Mouse (Mus musculus): ENCODE measurements around the gene H2-Aa. TPM values are rescaled to one million over a fixed set of nuclear protein-coding genes. Genes with fewer than 3 reads are reported as not detected.
A peak's percentile ranks its signal among the peaks of the same experiment; 100 is the strongest.

H2-Aa gene
- total and polyA plus RNA-seq, 2 experiments from 2014 or later = 1.7 TPM; not detected in 1

DNA sequence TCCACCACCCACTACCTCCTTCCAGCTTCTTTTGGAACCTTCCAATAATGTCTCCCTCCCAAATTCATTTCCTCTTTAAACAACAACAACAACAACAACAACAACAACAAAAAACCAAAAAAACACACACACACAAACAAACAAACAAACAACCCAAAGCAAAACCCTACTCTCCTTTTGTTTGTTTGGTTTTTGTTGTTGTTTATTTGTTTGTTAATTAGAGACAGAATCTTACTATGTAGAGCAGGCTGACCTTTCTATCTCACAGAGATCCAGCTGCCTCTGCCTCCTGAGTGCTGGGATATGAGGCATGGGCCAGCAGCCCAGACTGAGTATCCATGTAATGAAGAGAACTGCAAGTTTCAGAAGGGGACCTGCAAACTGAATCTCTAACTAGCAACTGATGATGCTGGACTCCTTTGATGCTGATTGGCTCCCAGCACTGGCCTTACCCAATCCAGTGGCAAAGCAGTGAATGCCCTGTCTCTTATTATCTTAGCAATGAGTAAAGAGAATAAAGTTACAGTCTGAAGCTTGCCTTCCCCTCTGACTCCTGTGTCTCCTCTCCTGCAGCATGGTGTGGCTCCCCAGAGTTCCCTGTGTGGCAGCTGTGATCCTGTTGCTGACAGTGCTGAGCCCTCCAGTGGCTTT lies 17.9 kb upstream of the H2-Aa start, which contains the start of gene H2-Eb1:
Gene H2-Eb1, plus strand, starts transcription at position 488 of the 651 bp plus-strand sequence.
- no peak for TF ChIP-seq CTCF (IDR thresholded peaks at IDR 0.05; ENCODE audit: low read depth)
- TF ChIP-seq EP300 (IDR thresholded peaks at IDR 0.05; ENCODE audit: low read depth) = no peak
- peak; percentile 67 for ATAC-seq (ENCODE audit: insufficient read depth, low read depth)
- Histone ChIP-seq H3K27me3 (ENCODE audit: control insufficient read depth, insufficient read depth, low read length) (no peaks in the 10 kb centered on the region), H3K9me3 (replicated peaks; ENCODE audit: control insufficient read depth, low read length) (no peaks in the 10 kb centered on the region), H3K36me3 (replicated peaks; ENCODE audit: control insufficient read depth, insufficient read depth, low read length) (no peaks in the 10 kb centered on the region), H3K4me3 (ENCODE audit: low read depth, low read length) (no peak within 1 kb of the TSS), H3K9ac (replicated peaks; ENCODE audit: low read depth, low read length) (no peak within 1 kb of the TSS), H3K4me2 (ENCODE audit: low read depth, low read length) (no peak within 1 kb of the TSS), H3K27ac (ENCODE audit: low read depth) (no peak within 1 kb of the TSS), H3K4me1 (ENCODE audit: control insufficient read depth, insufficient read depth) (0 out of 2 replicates have a peak, but pooled peaks cover 6% of the 10 kb centered on the region)
- DNase-seq (ENCODE audit: low spot score) = peak; percentile 78

DNA sequence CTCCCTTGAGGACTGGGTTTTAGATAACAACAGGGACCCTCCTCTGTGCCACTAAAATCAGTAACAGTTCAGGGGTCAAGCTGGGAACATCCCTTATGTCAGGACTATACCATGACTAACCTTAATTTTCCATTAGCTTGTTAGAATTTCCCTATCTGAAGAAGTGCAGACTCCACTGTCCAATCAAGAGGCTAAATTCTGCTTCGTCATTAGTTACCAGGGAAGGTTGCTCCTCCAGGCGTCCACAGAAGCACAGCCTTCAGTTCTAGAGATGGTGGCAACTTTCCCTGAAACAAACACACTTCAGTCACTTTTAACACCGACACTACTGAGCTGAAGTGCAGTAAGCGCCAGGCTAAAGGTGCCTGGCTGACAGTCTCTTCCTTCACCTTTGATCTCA lies 17.1 kb upstream of the H2-Aa start:
- DNase-seq (ENCODE audit: low spot score) = peak; percentile 63
- H3K9me3 ChIP-seq (replicated peaks; ENCODE audit: control insufficient read depth, low read length) = no peaks in the 10 kb centered on the region
- H3K36me3 ChIP-seq (replicated peaks; ENCODE audit: control insufficient read depth, insufficient read depth, low read length) = no peaks in the 10 kb centered on the region
- TF ChIP-seq EP300 (IDR thresholded peaks at IDR 0.05; ENCODE audit: low read depth) (no peak), CTCF (IDR thresholded peaks at IDR 0.05; ENCODE audit: low read depth) (no peak)
- no peak overlapping the region for H3K9ac ChIP-seq (replicated peaks; ENCODE audit: low read depth, low read length)
- H3K27me3 ChIP-seq (ENCODE audit: control insufficient read depth, insufficient read depth, low read length) = no peaks in the 10 kb centered on the region
- H3K4me3 ChIP-seq (ENCODE audit: low read depth, low read length) = no peak overlapping the region
- H3K4me2 ChIP-seq (ENCODE audit: low read depth, low read length) = no peak overlapping the region
- H3K4me1 ChIP-seq (ENCODE audit: control insufficient read depth, insufficient read depth) = 0 out of 2 replicates have a peak, but pooled peaks cover 6% of the 10 kb centered on the region
- 14% methylated on average over 4 of the region's 4 CpGs for WGBS
- ATAC-seq (ENCODE audit: insufficient read depth, low read depth) = peak; percentile 60; the same call in 1 of the 2 replicates
- H3K27ac ChIP-seq (ENCODE audit: low read depth) = no peak overlapping the region

DNA sequence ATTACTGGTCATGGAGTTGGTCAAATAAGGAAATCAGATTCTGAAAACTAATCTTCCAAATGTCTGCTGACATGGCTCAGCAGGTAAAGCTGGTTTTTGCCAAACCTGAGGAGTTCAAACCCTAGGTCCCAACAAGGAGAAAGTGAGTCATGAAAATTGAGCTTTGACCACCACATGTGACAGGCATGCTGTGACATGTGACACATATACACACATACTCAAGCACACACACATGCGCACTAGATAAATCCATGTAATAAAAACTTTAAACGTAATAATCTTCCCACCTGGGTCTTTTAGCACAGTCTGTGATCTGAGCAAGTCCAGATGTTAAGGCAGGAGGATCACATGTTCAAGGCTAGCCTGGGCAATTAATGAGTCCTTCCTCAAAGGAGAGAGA lies 16.2 kb upstream of the H2-Aa start:
- Histone ChIP-seq H3K27ac (ENCODE audit: low read depth) (no peak overlapping the region), H3K4me3 (ENCODE audit: low read depth, low read length) (no peak overlapping the region), H3K4me1 (ENCODE audit: control insufficient read depth, insufficient read depth) (no peaks in the 10 kb centered on the region), H3K36me3 (replicated peaks; ENCODE audit: control insufficient read depth, insufficient read depth, low read length) (no peaks in the 10 kb centered on the region), H3K9ac (replicated peaks; ENCODE audit: low read depth, low read length) (no peak overlapping the region), H3K9me3 (replicated peaks; ENCODE audit: control insufficient read depth, low read length) (no peaks in the 10 kb centered on the region), H3K4me2 (ENCODE audit: low read depth, low read length) (no peak overlapping the region), H3K27me3 (ENCODE audit: control insufficient read depth, insufficient read depth, low read length) (no peaks in the 10 kb centered on the region)
- DNase-seq (ENCODE audit: low spot score) (no peak), ATAC-seq (ENCODE audit: insufficient read depth, low read depth) (no peak)
- WGBS = 80% methylated on average over 2 of the region's 2 CpGs
- TF ChIP-seq CTCF (IDR thresholded peaks at IDR 0.05; ENCODE audit: low read depth) = no peak
- no peak for TF ChIP-seq EP300 (IDR thresholded peaks at IDR 0.05; ENCODE audit: low read depth)

DNA sequence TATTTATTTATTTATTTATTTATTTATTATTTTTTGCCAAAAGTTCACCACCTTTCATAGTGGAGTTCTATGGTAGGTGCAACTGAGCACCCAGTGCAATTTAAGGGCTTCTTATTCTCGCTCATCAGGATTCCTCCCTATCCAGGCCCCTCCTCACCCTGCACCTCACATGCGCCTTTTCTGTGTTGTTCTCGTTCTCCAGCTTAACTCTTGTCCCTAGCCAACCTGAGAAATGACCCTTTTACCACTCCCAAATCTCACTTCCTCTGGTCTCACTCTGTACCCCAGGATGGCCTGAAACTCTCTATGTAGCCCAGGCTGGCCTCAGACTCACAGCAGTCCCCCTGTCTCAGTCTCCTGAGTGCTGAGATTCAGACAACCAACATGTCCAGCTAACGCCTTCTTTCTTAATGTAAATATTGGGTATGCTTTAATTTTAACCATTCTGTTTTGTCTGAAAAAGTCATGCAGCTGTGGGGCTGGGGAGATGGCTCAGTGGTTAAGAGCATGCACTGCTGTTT lies 14.1 kb upstream of the H2-Aa start:
- no peak for TF ChIP-seq EP300 (IDR thresholded peaks at IDR 0.05; ENCODE audit: low read depth)
- TF ChIP-seq CTCF (IDR thresholded peaks at IDR 0.05; ENCODE audit: low read depth) = no peak
- Histone ChIP-seq H3K9me3 (replicated peaks; ENCODE audit: control insufficient read depth, low read length) (no peaks in the 10 kb centered on the region), H3K36me3 (replicated peaks; ENCODE audit: control insufficient read depth, insufficient read depth, low read length) (no peaks in the 10 kb centered on the region), H3K4me1 (ENCODE audit: control insufficient read depth, insufficient read depth) (no peaks in the 10 kb centered on the region), H3K27ac (ENCODE audit: low read depth) (no peak overlapping the region), H3K9ac (replicated peaks; ENCODE audit: low read depth, low read length) (no peak overlapping the region), H3K27me3 (ENCODE audit: control insufficient read depth, insufficient read depth, low read length) (peaks cover 9% of the 10 kb centered on the region; the same call in 1 of the 2 replicates), H3K4me3 (ENCODE audit: low read depth, low read length) (no peak overlapping the region), H3K4me2 (ENCODE audit: low read depth, low read length) (no peak overlapping the region)
- DNase-seq (ENCODE audit: low spot score) = no peak
- 88% methylated on average over 4 of the region's 4 CpGs for WGBS
- ATAC-seq (ENCODE audit: insufficient read depth, low read depth) = no peak

DNA sequence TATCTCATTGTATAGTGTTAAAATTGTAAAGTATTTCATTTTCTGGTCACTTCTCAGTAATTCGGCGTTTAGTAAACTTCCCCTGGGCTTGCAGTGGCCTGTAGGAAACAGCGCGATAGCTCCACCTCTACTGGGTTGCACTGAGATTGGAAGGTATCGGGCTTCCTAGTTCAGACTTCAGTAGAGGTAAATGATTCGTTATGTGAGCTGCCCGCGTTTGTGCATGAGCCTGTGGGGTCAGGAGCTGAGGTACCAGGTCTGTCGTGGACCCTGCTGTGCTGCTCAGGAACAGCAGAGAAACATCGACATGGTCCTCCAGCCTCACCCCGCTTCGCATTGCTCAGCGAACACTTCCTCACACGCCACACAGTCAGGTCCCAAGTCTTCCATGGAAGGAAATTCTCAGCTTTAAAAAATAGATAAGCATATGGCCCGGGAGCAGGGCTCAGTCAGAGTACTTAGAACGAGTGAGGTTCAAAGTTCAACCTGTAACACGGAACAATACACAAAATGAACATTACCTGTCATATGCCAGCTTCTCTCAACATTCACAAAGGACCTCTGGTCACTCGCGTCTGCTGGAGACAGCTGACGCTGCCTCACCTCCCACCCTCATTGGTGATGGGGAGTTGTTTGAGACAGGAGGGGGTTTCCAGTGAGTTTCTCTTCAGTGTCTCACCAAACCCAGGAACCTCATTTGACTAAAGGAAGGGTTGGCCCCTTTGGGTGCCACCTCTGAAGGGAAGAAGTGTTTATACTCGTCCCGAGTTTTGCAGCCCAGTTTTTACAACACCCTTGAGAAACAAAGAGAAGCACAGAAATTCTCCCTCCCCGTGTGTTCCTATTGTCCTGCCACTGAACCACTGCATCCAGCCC lies 13.3 kb upstream of the H2-Aa start:
- TF ChIP-seq CTCF (IDR thresholded peaks at IDR 0.05; ENCODE audit: low read depth) = no peak
- TF ChIP-seq EP300 (IDR thresholded peaks at IDR 0.05; ENCODE audit: low read depth) = no peak
- peaks cover 9% of the 10 kb centered on the region; the same call in 1 of the 2 replicates for H3K27me3 ChIP-seq (ENCODE audit: control insufficient read depth, insufficient read depth, low read length)
- ATAC-seq (ENCODE audit: insufficient read depth, low read depth) = no peak
- H3K4me1 ChIP-seq (ENCODE audit: control insufficient read depth, insufficient read depth) = no peaks in the 10 kb centered on the region
- WGBS = 71% methylated on average over 23 of the region's 23 CpGs
- no peaks in the 10 kb centered on the region for H3K36me3 ChIP-seq (replicated peaks; ENCODE audit: control insufficient read depth, insufficient read depth, low read length)
- no peaks in the 10 kb centered on the region for H3K9me3 ChIP-seq (replicated peaks; ENCODE audit: control insufficient read depth, low read length)
- DNase-seq (ENCODE audit: low spot score) = no peak
- no peak overlapping the region for H3K4me2 ChIP-seq (ENCODE audit: low read depth, low read length)
- no peak overlapping the region for H3K4me3 ChIP-seq (ENCODE audit: low read depth, low read length)
- no peak overlapping the region for H3K27ac ChIP-seq (ENCODE audit: low read depth)
- no peak overlapping the region for H3K9ac ChIP-seq (replicated peaks; ENCODE audit: low read depth, low read length)

All from heart, postnatal 0 days (tissue).